Mouse (Mus musculus) liver, embryonic 12.5 days (tissue): ENCODE results near the gene Pcdh9. TPM values are rescaled to one million over a fixed set of nuclear protein-coding genes. Genes with fewer than 3 reads are reported as not detected.

ENCODE experiments used
- ATAC-seq: fragments of 200-750 bp; cut with Nextera tagmentation; 2 replicates; pipeline ENCODE4 v1.8.0; 2017; ENCODE audit warnings: moderate number of reproducible peaks, mild to moderate bottlenecking, moderate library complexity
- H3K27ac ChIP-seq: fragments of 300-500 bp; sonication (generic); 2 replicates; pipeline ENCODE4 v1.5.1; 2016; ENCODE audit warnings: mild to moderate bottlenecking
- H3K27me3 ChIP-seq: fragments of 300-500 bp; sonication (generic); replicated peaks from 2 replicates; pipeline ENCODE4 v1.6.1; 2016; ENCODE audit warnings: mild to moderate bottlenecking, moderate library complexity
- H3K36me3 ChIP-seq: fragments of 300-500 bp; sonication (generic); 2 replicates; pipeline ENCODE4 v1.6.1; 2016; ENCODE audit warnings: mild to moderate bottlenecking, moderate library complexity
- H3K4me1 ChIP-seq: fragments of 300-500 bp; sonication (generic); 2 replicates; pipeline ENCODE4 v1.6.1; 2016
- H3K4me2 ChIP-seq: fragments of 300-500 bp; sonication (generic); 2 replicates; pipeline ENCODE4 v1.6.1; 2016; ENCODE audit warnings: mild to moderate bottlenecking, moderate library complexity
- H3K4me3 ChIP-seq: fragments of 300-500 bp; sonication (generic); 2 replicates; pipeline ENCODE4 v1.5.1; 2016; ENCODE audit warnings: mild to moderate bottlenecking, moderate library complexity
- H3K9ac ChIP-seq: fragments of 300-500 bp; sonication (generic); 2 replicates; pipeline ENCODE4 v1.6.1; 2016; ENCODE audit warnings: mild to moderate bottlenecking, moderate library complexity
- H3K9me3 ChIP-seq: fragments of 300-500 bp; sonication (generic); replicated peaks from 2 replicates; pipeline ENCODE4 v1.6.1; 2016; ENCODE audit warnings: mild to moderate bottlenecking, moderate library complexity
- WGBS: fragments of 180-500 bp; shearing (Covaris S2); methylation state at CpG from one replicate; pipeline ENCODE4 v1.1.7; 2016; ENCODE audit not compliant: insufficient replicate concordance; 5-methylcytosine and 5-hydroxymethylcytosine counted together
- polyA plus RNA-seq: library from polyadenylated mRNA; unstranded; fragments of >200 nt; fragmentation: Nextera tagmentation; extraction: Ambion mirVana; gene quantifications from 2 replicates; pipeline ENCODE4 v1.2.1, GENCODE M21; 2016

Pcdh9 gene
- 1.0 and 1.4 TPM in 2 replicates for polyA plus RNA-seq

DNA sequence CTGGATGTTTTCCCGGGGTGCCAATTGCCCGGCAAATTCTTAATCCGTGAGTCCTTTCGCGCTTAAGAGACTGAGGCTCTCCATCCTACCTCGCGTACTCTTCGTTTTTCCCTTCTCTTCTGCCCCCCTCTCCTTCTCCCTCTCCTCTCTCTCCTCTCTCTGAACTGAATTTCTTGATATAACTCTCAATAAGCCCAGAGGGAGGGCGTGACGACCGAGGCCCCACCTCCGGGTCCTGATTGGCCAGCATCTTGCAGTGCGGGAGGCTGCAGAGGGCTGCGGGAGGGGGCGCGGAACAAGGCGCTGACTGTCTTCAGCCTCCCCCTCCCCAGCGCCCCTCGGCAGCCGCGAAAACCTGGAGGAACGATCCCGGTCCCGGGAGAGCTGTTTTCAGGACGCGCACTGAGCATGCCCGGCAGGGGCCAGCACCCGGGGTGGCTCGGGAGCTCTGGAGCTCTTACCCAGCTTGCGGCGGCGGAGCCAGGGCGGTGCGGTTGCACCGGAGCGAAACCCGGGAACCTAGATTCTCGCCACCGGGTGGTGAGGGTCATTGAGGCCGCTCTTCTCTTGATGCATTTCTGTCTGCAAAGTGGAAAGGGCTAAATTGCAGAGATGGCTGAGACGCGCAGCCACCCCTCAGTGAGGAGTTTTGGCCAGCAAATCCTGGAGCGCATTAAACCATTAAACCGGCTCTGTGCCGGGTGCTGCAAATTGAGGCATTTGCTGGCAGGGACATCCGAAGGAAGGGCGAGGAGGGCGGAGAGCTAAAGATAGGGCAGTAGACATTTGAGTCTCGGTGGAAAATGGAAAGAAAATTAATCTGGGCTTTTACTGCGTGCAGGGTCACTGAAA lies at the start of gene Pcdh9:
Gene Pcdh9, minus strand, starts transcription at position 161 of the 852 bp plus-strand sequence.
- H3K27me3 ChIP-seq, result peaks cover 39% of the 10 kb centered on the region
- H3K36me3 ChIP-seq, result no peaks in the 10 kb centered on the region
- H3K4me1 ChIP-seq, result no peaks in the 10 kb centered on the region
- no peaks in the 10 kb centered on the region for H3K9me3 ChIP-seq
- under 1% methylated on average over 50 of the region's 50 CpGs for WGBS
- peak within 1 kb of the TSS; percentile 60 for H3K4me2 ChIP-seq
- peak within 1 kb of the TSS; percentile 41 for H3K4me3 ChIP-seq
- H3K9ac ChIP-seq, result no peak within 1 kb of the TSS
- ATAC-seq, result peak; percentile 71
- no peak within 1 kb of the TSS for H3K27ac ChIP-seq

- Histone ChIP-seq H3K9ac (no peak overlapping the region), H3K27ac (no peak overlapping the region), H3K4me3 (no peak overlapping the region), H3K4me1 (no peaks in the 10 kb centered on the region), H3K4me2 (no peak overlapping the region), H3K9me3 (0 out of 2 replicates have a peak, but pooled peaks cover 2% of the 10 kb centered on the region), H3K27me3 (no peaks in the 10 kb centered on the region), H3K36me3 (no peaks in the 10 kb centered on the region)
- 40% methylated on average over 1 of the region's 1 CpGs for WGBS
- no peak for ATAC-seq
Observed at GRCm38 (mm10) chr14:93906928-93907327, 16.4 kb upstream of the Pcdh9 start.

DNA sequence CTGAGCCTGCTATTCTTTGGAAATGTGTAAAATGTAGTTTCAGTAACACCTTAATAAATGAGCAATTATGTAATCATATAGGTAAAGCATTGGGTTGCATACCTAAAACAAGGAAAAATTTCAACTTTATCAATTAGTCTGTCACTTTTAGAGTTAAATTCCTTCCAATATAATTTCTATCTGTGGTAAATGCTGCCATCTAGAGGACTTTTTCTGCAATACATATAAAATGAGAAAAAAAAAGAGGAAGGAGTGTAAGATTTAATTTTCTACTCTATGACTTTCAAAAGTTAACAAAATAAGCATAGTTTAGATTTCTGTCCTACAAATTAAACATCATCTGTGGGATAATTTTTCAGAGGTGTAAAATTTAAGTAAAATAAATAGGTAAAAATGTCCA lies 8.1 kb upstream of the Pcdh9 start:
- no peaks in the 10 kb centered on the region for H3K36me3 ChIP-seq
- no peaks in the 10 kb centered on the region for H3K4me1 ChIP-seq
- no peak for ATAC-seq
- no peak overlapping the region for H3K4me2 ChIP-seq
- H3K27ac ChIP-seq, result no peak overlapping the region
- no peaks in the 10 kb centered on the region for H3K9me3 ChIP-seq
- H3K4me3 ChIP-seq, result no peak overlapping the region
- H3K9ac ChIP-seq, result no peak overlapping the region
- H3K27me3 ChIP-seq, result no peaks in the 10 kb centered on the region

GRCm38 (mm10) chr14:93895131-93895530 lies 4.7 kb upstream of the Pcdh9 start:
- no peak overlapping the region for H3K4me2 ChIP-seq
- ATAC-seq, result no peak
- H3K36me3 ChIP-seq, result no peaks in the 10 kb centered on the region
- no peaks in the 10 kb centered on the region for H3K4me1 ChIP-seq
- 73% methylated on average over 3 of the region's 3 CpGs for WGBS
- H3K27me3 ChIP-seq, result peaks cover 17% of the 10 kb centered on the region
- no peak overlapping the region for H3K4me3 ChIP-seq
- H3K9ac ChIP-seq, result no peak overlapping the region
- H3K9me3 ChIP-seq, result no peaks in the 10 kb centered on the region
- H3K27ac ChIP-seq, result no peak overlapping the region

DNA sequence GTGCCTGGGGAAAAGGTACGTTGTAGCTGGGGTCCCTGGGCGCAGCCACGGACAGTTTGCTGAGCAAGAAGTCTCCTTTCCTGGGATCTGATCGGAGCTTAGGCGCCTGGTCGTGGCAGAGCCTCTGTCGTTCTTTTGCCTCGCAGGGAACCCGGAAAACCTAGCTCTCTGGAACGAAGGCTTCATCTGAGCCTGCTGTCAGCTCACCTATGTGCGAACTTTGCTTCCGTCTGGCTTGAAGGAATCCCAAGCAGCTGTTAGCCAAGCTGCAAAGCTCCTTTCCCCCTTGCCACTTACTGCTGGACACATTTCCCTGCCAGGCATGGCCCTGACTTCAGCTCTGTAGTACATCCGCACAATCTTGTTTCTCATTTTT lies 880 bp upstream of the Pcdh9 start:
- no peaks in the 10 kb centered on the region for H3K36me3 ChIP-seq
- peaks cover 39% of the 10 kb centered on the region for H3K27me3 ChIP-seq
- ATAC-seq, result no peak
- no peak overlapping the region for H3K9ac ChIP-seq
- H3K4me1 ChIP-seq, result no peaks in the 10 kb centered on the region
- WGBS, result 1% methylated on average over 13 of the region's 13 CpGs
- peak overlapping the region; percentile 41 for H3K4me3 ChIP-seq
- H3K27ac ChIP-seq, result no peak overlapping the region
- H3K9me3 ChIP-seq, result no peaks in the 10 kb centered on the region
- peak overlapping the region; percentile 60 for H3K4me2 ChIP-seq

DNA sequence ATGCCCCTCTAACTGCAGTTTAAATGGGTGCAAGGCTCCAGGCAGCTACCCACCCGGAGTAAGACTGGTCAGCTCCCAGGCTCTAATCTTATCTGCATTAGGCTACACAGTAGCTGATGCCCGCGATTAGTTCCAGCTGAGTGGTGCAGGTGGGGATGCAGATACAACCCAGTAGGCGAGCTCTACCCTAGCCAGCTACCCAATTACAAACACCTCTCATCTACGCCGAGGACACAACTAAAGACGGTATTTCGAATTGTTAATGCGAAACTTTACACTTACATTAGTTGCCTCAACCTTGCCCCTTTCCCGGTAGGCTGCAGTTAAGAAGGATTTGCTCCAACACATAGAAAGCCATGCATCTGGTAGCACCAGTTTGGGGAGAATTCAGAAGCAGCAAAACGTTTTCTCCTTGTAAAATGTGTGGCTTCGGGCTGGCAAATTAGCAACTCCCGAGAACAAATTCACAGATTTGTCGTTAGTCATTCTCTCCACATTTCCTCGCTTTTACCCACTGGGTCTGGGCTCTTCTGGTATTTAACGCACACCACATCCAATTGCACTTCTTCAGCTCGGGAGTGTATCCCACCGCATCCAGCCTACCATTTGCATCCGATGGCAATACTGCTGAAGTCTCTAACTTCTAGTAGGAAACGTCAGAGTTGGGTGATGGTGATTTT lies 500 bp downstream of the Pcdh9 start:
- Histone ChIP-seq H3K27ac (no peak overlapping the region), H3K36me3 (no peaks in the 10 kb centered on the region), H3K9ac (no peak overlapping the region), H3K27me3 (peaks cover 39% of the 10 kb centered on the region), H3K9me3 (no peaks in the 10 kb centered on the region), H3K4me2 (peak overlapping the region; percentile 60), H3K4me1 (no peaks in the 10 kb centered on the region), H3K4me3 (peak overlapping the region; percentile 41)
- ATAC-seq, result no peak
- WGBS, result 2% methylated on average over 20 of the region's 20 CpGs

- Histone ChIP-seq H3K9ac (no peak overlapping the region), H3K4me1 (no peaks in the 10 kb centered on the region), H3K4me2 (peak overlapping the region; percentile 60; the same call in 1 of the 2 replicates), H3K9me3 (no peaks in the 10 kb centered on the region), H3K36me3 (no peaks in the 10 kb centered on the region), H3K27ac (no peak overlapping the region), H3K4me3 (no peak overlapping the region), H3K27me3 (peaks cover 39% of the 10 kb centered on the region)
- WGBS, result 33% methylated on average over 6 of the region's 6 CpGs
- no peak for ATAC-seq
Observed at GRCm38 (mm10) chr14:93889231-93889630, 1.2 kb downstream of the Pcdh9 start.

- H3K36me3 ChIP-seq, result no peaks in the 10 kb centered on the region
- no peak for ATAC-seq
- H3K27ac ChIP-seq, result no peak overlapping the region
- H3K27me3 ChIP-seq, result peaks cover 39% of the 10 kb centered on the region
- no peaks in the 10 kb centered on the region for H3K9me3 ChIP-seq
- H3K4me3 ChIP-seq, result no peak overlapping the region
- WGBS, result 70% methylated on average over 5 of the region's 5 CpGs
- no peak overlapping the region for H3K4me2 ChIP-seq
- no peak overlapping the region for H3K9ac ChIP-seq
- no peaks in the 10 kb centered on the region for H3K4me1 ChIP-seq
Observed at GRCm38 (mm10) chr14:93888346-93888745, 2.1 kb downstream of the Pcdh9 start.

GRCm38 (mm10) chr14:93887066-93887465 lies 3.4 kb downstream of the Pcdh9 start:
- 65% methylated on average over 7 of the region's 7 CpGs for WGBS
- no peak for ATAC-seq

GRCm38 (mm10) chr14:93885551-93886084 lies 4.9 kb downstream of the Pcdh9 start:
- Histone ChIP-seq H3K9me3 (no peaks in the 10 kb centered on the region), H3K9ac (no peak overlapping the region), H3K4me3 (no peak overlapping the region), H3K36me3 (no peaks in the 10 kb centered on the region), H3K4me1 (no peaks in the 10 kb centered on the region), H3K27me3 (peaks cover 26% of the 10 kb centered on the region), H3K4me2 (no peak overlapping the region), H3K27ac (no peak overlapping the region)
- WGBS, result 65% methylated on average over 11 of the region's 11 CpGs
- ATAC-seq, result no peak

More at GRCm38 (mm10) chr14:93887066-93887465, 3.4 kb downstream of the Pcdh9 start:
- H3K9ac ChIP-seq, result no peak overlapping the region
- H3K36me3 ChIP-seq, result no peaks in the 10 kb centered on the region
- H3K27me3 ChIP-seq, result peaks cover 39% of the 10 kb centered on the region
- no peak overlapping the region for H3K4me3 ChIP-seq
- H3K4me1 ChIP-seq, result no peaks in the 10 kb centered on the region
- no peak overlapping the region for H3K27ac ChIP-seq
- H3K9me3 ChIP-seq, result no peaks in the 10 kb centered on the region
- H3K4me2 ChIP-seq, result no peak overlapping the region

DNA sequence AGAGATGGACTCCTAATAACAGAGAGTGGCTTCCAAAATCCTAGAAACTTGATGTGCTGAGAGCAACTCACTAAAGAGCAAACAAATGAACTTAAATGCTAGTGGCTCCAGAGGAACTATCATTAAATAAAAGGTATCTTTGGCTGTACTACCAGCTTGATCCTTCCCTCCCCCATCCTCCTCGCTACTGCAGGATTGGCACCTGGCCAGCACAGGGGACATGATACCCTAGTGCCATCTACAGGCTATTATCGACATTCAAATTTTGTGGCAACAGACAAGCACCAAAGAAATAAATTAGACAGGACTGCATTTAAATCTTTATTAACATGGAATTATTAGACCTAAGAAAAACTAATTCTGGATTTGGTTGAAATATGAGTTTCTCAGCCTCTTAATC lies 6.0 kb downstream of the Pcdh9 start:
- Histone ChIP-seq H3K4me2 (no peak overlapping the region), H3K27me3 (peaks cover 15% of the 10 kb centered on the region), H3K9ac (no peak overlapping the region), H3K4me3 (no peak overlapping the region), H3K27ac (no peak overlapping the region), H3K36me3 (no peaks in the 10 kb centered on the region), H3K4me1 (no peaks in the 10 kb centered on the region), H3K9me3 (no peaks in the 10 kb centered on the region)
- 8% methylated on average over 2 of the region's 2 CpGs for WGBS
- ATAC-seq, result no peak

GRCm38 (mm10) chr14:93880071-93880470 lies 10.4 kb downstream of the Pcdh9 start:
- no peak overlapping the region for H3K4me3 ChIP-seq
- H3K27ac ChIP-seq, result no peak overlapping the region
- no peaks in the 10 kb centered on the region for H3K9me3 ChIP-seq
- WGBS, result 83% methylated on average over 1 of the region's 1 CpGs
- no peaks in the 10 kb centered on the region for H3K4me1 ChIP-seq
- no peaks in the 10 kb centered on the region for H3K36me3 ChIP-seq
- H3K4me2 ChIP-seq, result no peak overlapping the region
- no peak for ATAC-seq
- no peaks in the 10 kb centered on the region for H3K27me3 ChIP-seq
- H3K9ac ChIP-seq, result no peak overlapping the region
